Mouse (Mus musculus) heart, adult 18-20 months (tissue): ENCODE measurements at regions not wholly inside any gene's neighbourhood (a gene's known extent, or its start where the extent isn't known, plus 50 kb on each side); places are given as distances from the start of the nearest gene placed in this dataset.

Source experiments
- DNase-seq, 2 experiments: peaks; one replicate each; pipeline ENCODE4 v3.0.0; 2021 to 2022; ENCODE audit warnings: mixed read lengths in 1 of 2

DNA sequence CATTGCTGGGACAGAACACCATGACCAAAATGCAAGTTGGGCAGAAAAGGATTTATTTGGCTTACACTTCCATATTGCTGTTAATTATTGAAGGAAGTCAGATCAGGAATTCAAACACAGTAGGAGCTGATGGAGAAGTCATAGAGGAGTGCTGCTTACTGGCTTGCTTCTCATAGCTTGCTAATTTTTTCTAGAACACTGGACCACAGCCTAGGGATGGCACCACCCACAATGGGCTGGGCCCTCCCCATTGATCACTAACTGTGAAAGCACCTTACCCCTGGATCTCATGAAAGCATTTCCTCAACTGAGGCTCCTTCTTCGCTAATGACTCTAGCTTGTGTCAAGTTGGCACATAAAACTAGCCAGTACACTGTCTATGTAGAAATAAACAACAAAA, 381.3 kb downstream of the Nup35 start:
- DNase-seq, result no peak

DNA sequence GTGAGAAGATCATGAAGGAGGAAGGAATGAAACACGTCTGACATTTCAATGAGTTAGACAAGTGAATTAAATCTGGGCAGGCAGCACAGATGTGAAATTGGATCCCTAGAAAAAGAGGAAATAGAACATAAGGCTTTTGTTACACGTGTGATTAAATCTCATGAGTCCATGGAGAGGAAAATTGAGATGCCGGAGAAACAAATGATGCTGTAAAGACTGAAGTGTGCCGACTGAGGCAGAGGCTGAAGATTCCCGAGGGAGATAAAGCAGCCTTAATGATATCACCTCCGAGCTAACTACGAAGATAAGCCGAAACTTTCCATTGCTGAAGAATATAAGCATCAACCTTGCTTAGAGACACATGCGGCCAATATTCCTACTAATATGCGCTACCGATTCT, 390.0 kb downstream of the Nup35 start:
- no peak for DNase-seq

DNA sequence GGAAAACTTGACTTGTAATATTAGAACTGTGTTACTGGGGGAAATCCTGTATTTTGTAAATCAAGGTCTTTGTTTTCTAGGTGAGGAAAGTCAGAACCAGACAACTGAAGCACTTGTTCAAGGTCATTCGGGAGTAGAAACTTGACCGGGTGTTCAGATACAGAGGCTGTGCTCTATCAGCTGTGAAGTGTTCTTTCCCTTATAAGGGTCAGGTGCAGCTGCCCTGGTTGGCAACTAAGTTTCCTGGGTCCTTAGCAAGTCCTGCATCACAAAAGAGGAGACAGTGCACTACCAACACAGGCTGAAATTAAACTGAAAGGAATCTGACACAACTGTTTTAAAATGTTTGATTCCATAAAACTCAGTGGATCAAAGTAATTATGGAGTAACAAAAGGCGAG, 406.6 kb downstream of the Nup35 start:
- peak in 1 of 2 experiments; percentile 24 for DNase-seq
